Mouse (Mus musculus) liver, adult (tissue): ENCODE results near the gene Timp2.
A peak's percentile ranks its signal among the peaks of the same experiment; 100 is the strongest.

Source experiments
- GATA4 ChIP-seq: IDR thresholded peaks from 2 replicates; pipeline ENCODE4 v1.6.1; 2014; ENCODE audit warnings: mild to moderate bottlenecking, low read length; ENCODE audit not compliant: insufficient replicate concordance

Gene Timp2

GRCm38 (mm10) chr11:118355640-118356039 lies at the start of gene Timp2:
Gene Timp2, minus strand, starts transcription at chr11:118355740.
- TF ChIP-seq GATA4, result no peak

GRCm38 (mm10) chr11:118405311-118405710 lies 49.8 kb upstream of the Timp2 start:
- TF ChIP-seq GATA4, result no peak

- peak; percentile 55; the same call in 1 of the 2 replicates for TF ChIP-seq GATA4
These were observed 48.7 kb upstream of the Timp2 start for GRCm38 (mm10) chr11:118403951-118404899.

- TF ChIP-seq GATA4, result no peak
These were observed 47.6 kb upstream of the Timp2 start for GRCm38 (mm10) chr11:118403183-118403582.

- peak; percentile 53; the same call in 1 of the 2 replicates for TF ChIP-seq GATA4
These were observed 46.3 kb upstream of the Timp2 start, which contains the start of gene Lgals3bp for GRCm38 (mm10) chr11:118401760-118402280. Gene Lgals3bp, minus strand, starts transcription at chr11:118402092.

GRCm38 (mm10) chr11:118401195-118401594 lies 45.7 kb upstream of the Timp2 start:
- no peak for TF ChIP-seq GATA4

GRCm38 (mm10) chr11:118400566-118400936 lies 45.0 kb upstream of the Timp2 start:
- peak; percentile 60; the same call in 1 of the 2 replicates for TF ChIP-seq GATA4

- TF ChIP-seq GATA4, result peak; percentile 48; the same call in 1 of the 2 replicates
These were observed 44.5 kb upstream of the Timp2 start for GRCm38 (mm10) chr11:118399891-118400565.

- TF ChIP-seq GATA4, result no peak
These were observed 42.4 kb upstream of the Timp2 start for GRCm38 (mm10) chr11:118397806-118398530.

GRCm38 (mm10) chr11:118394538-118394937 lies 39.0 kb upstream of the Timp2 start:
- no peak for TF ChIP-seq GATA4

- TF ChIP-seq GATA4, result no peak
These were observed 38.5 kb upstream of the Timp2 start for GRCm38 (mm10) chr11:118393991-118394390.

GRCm38 (mm10) chr11:118379251-118380009 lies 23.9 kb upstream of the Timp2 start:
- TF ChIP-seq GATA4, result no peak

GRCm38 (mm10) chr11:118378656-118379055 lies 23.1 kb upstream of the Timp2 start:
- TF ChIP-seq GATA4, result no peak

GRCm38 (mm10) chr11:118375881-118376280 lies 20.3 kb upstream of the Timp2 start:
- TF ChIP-seq GATA4, result no peak
